In the genomic region with DNA sequence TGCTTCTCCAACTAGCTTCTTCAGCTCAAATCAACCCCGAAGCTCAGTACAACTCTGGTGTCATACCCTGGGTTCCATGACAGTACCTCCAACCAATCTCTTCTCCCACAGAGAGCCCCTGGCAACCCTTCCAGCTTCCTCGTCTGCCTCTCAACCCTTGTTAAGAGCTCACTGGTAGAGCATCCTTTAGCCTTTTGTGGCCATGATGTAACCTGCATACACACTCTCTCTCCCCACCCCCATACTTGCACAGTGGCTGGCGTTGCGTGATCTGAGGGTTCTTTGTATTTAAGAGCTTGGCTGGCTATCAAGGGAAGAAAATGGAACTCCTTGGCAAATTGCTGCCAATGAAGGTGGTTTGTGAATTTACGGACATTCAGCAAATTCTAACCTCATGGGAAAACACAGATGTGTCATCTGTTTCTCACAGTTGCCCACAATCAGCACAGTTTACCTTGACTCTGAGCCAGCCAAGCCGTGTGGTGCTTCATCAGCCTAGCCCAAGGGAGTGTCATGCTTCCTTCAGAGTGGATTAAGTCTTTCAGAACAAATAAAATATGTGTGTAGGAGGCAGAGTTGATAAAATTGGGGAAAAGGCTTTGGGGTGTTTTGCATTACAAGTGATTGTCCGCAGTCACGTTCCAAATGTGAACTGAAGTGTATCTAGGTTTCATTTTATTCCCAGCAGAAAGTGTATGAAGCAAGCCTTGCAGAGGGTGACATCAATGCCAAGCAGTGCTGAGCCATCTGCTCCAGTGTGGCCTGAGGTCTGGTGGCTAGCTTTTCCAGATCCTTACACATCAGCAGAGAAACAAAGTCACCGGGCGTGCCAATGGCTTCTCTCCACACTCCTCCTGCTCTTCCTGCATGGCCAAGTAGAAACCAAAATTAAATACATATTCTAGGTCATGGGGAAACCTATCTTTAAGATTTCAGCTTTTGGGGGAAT, we compare ENCODE assay signal across 9 mouse cellular contexts. TPM values are rescaled to one million over a fixed set of nuclear protein-coding genes. Genes with fewer than 3 reads are reported as not detected.
DNase-seq lines count a peak whose midpoint lies in the region; ATAC-seq lines count a peak whose summit lies in the region.
"Had no signal": no experiment of that assay in that cellular context is flagged by ENCODE, and none has a peak within 500 bp of the region (broad histone marks: within the 10 kb centered on the region; RNA-seq: fewer than 3 reads in every experiment).

No protein-coding gene starts in this region.

- 0 out of 2 replicates have a peak, but pooled peaks have one; percentile 36 for ATAC-seq in cerebellum, adult (ENCODE audit: insufficient number of reproducible peaks, low FRiP score, low TSS enrichment)

- intact Hi-C loops in left cerebral cortex, postnatal 4 days (cut with DNase I) = no loop called here
- intact Hi-C loops in left cerebral cortex, postnatal 36 days (cut with DNase I) = no loop called here
- intact Hi-C loops in heart, postnatal 36 days (cut with DNase I) = no loop called here

- DNase-seq in cerebellum, adult 11 months = no peak
- DNase-seq in left cerebral cortex, postnatal 4 days = peak; percentile 61
- no peak for DNase-seq in left cerebral cortex, postnatal 36 days (ENCODE audit: low spot score in 2 of 2)
- DNase-seq in cerebellum, adult 18-20 months = peak; percentile 37 to 46
- DNase-seq in skeletal muscle tissue, adult 2 months (ENCODE audit: low read depth, low spot score) = peak; percentile 13
- no peak for DNase-seq in kidney, postnatal 25 days
- no peak for DNase-seq in heart, postnatal 36 days
- DNase-seq: kidney, postnatal 4 days had no signal

RNA-seq across cellular contexts. Expression of a gene that starts 23.8 kb away (rescaled TPM):
- not detected for total RNA-seq in left cerebral cortex, postnatal 4 days (2021)
- total RNA-seq in left cerebral cortex, postnatal 36 days (2021) = under 1 TPM; 0.30 to 0.72 TPM
- not detected for total RNA-seq in heart, postnatal 36 days (2021)

RNA-seq across cellular contexts. Expression of a gene that starts 42.4 kb away (rescaled TPM):
- total RNA-seq in left cerebral cortex, postnatal 4 days (2021) = 10 to 100 TPM; 46.0 to 46.4 TPM
- 10 to 100 TPM; 33.0 to 34.4 TPM for total RNA-seq in left cerebral cortex, postnatal 36 days (2021)
- total RNA-seq in heart, postnatal 36 days (2021) = 10 to 100 TPM; 11.1 to 12.8 TPM

Comparison
In these comparisons a context has a peak if more than half of its experiments do, and no peak if none do; other contexts are left out.
1. DNase-seq: peak in left cerebral cortex, postnatal 4 days (single experiment), cerebellum, adult 18-20 months (2 of 2) and skeletal muscle tissue, adult 2 months (single experiment); none in cerebellum, adult 11 months (single experiment), left cerebral cortex, postnatal 36 days (0 of 2), kidney, postnatal 25 days (0 of 2) and heart, postnatal 36 days (0 of 2).